Mouse (Mus musculus) cerebellum, adult 2 months (tissue): ENCODE results near the gene Wnt3a. TPM values are rescaled to one million over a fixed set of nuclear protein-coding genes. Genes with fewer than 3 reads are reported as not detected.

ENCODE experiments used
- DNase-seq, 2 experiments: peaks; one replicate each; pipeline ENCODE4 v3.0.0; 2021
- H3K27ac ChIP-seq: fragments of 200-500 bp; 2 replicates; pipeline ENCODE4 v1.5.1; 2012; ENCODE audit warnings: low read length, control low read depth, inconsistent platforms; ENCODE audit not compliant: insufficient read depth
- H3K27me3 ChIP-seq: fragments of 200-500 bp; 2 replicates; pipeline ENCODE4 v1.6.1; 2012; ENCODE audit warnings: inconsistent platforms, mild to moderate bottlenecking, low read length, moderate library complexity; ENCODE audit not compliant: control insufficient read depth, insufficient read depth
- H3K4me1 ChIP-seq: fragments of 200-500 bp; 2 replicates; pipeline ENCODE4 v1.6.1; 2011; ENCODE audit warnings: low read length; ENCODE audit not compliant: control insufficient read depth, insufficient read depth
- H3K4me3 ChIP-seq: fragments of 200-500 bp; replicated peaks from 2 replicates; pipeline ENCODE3; 2011; ENCODE audit warnings: mild to moderate bottlenecking, low read depth, low read length, control low read depth; ENCODE audit not compliant: insufficient read depth
- CTCF ChIP-seq: fragments of 200-500 bp; IDR thresholded peaks from 2 replicates; pipeline ENCODE4 v1.5.1; 2011; ENCODE audit warnings: low read depth, mild to moderate bottlenecking, control low read depth, low read length, moderate library complexity, borderline replicate concordance; ENCODE audit not compliant: insufficient read depth
- POLR2A ChIP-seq: fragments of 200-500 bp; IDR thresholded peaks from 2 replicates; pipeline ENCODE4 v1.6.1; 2011; ENCODE audit warnings: low read length, control low read depth, borderline replicate concordance; ENCODE audit not compliant: insufficient read depth
- WGBS: fragments of 180-500 bp; shearing (Covaris S2); methylation state at CpG from one replicate; pipeline ENCODE4 v1.1.7; 2018; 5-methylcytosine and 5-hydroxymethylcytosine counted together
- polyA plus RNA-seq: library from polyadenylated mRNA; depleted of rRNA; stranded (reverse); fragments of >200 nt; gene quantifications from 2 replicates; pipeline ENCODE4 v1.2.3, GENCODE M21; 2012; rRNA removed

Wnt3a gene
- polyA plus RNA-seq, 1 experiment = not detected

DNA sequence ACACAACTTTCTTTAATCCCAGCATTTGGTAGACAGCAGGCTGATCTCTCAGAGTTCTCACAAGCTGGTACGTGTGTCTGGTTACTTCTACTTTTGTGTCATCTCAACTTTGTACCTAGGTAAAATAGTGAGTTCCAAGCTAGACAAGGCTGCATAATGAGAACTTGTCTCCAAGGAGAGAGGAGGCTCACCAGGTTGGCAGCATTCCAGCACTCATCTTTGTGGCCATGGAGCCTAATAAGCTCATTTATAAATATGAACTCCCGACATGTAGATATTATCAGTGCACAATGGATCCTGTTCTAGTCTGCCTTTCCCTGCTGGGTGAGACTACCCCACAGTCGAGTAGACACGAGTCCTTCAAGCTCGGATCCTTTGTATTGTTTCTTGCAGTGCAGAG, 81.0 kb downstream of the Wnt3a start:
- Histone ChIP-seq H3K4me3 (no peak overlapping the region), H3K4me1 (peaks cover 5% of the 10 kb centered on the region; the same call in 1 of the 2 replicates), H3K27ac (no peak overlapping the region), H3K27me3 (no peaks in the 10 kb centered on the region)
- 19% methylated on average over 5 of the region's 5 CpGs for WGBS
- no peak for TF ChIP-seq POLR2A
- TF ChIP-seq CTCF = no peak
- DNase-seq = no peak

- Histone ChIP-seq H3K27ac (no peak overlapping the region), H3K4me1 (peaks cover 5% of the 10 kb centered on the region; the same call in 1 of the 2 replicates), H3K27me3 (no peaks in the 10 kb centered on the region), H3K4me3 (peak overlapping the region; percentile 75)
- DNase-seq = peak; percentile 67 to 68
- WGBS = 6% methylated on average over 18 of the region's 18 CpGs
- TF ChIP-seq POLR2A (no peak), CTCF (peak; percentile 70; the same call in 1 of the 2 replicates)
Measured at GRCm38 (mm10) chr11:59209003-59209441, 81.5 kb downstream of the Wnt3a start.

DNA sequence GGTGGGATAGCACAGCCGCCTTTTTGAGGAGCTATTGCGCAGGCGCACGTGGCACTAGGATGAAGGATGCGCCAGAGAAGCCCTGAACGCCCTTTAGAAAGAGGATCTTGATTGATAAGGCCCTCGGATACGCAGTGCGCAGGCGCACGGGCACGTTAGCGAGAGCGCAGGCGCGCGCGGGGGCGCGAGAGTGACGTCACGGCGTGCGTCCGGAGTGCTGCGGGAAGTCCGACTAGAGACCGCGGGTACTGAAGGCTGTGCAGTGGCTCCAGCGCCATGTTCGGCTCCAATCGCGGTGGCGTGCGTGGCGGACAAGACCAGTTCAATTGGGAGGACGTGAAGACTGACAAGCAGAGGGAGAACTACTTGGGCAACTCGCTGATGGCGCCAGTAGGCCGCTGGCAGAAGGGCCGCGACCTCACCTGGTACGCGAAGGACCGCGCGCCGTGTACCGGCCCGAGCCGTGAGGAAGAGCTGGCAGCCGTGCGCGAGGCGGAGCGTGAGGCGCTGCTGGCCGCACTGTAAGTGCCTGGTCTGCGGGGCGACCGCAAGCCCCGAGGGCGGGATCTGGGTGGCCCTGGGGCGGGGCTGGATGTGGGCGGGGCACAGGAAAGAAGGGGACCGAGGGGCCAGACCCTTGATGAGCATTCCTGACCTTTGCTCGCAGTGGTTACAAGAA, 82.3 kb downstream of the Wnt3a start, which contains the start of gene 2310033P09Rik:
2310033P09Rik (plus strand) TSS at position 169 of the 679 bp plus-strand sequence.
- peak within 1 kb of the TSS; percentile 86 for H3K27ac ChIP-seq
- peak; percentile 95 to 96 for DNase-seq
- peak within 1 kb of the TSS; percentile 75 for H3K4me3 ChIP-seq
- under 1% methylated on average over 67 of the region's 67 CpGs for WGBS
- H3K4me1 ChIP-seq = peaks cover 5% of the 10 kb centered on the region; the same call in 1 of the 2 replicates
- no peaks in the 10 kb centered on the region for H3K27me3 ChIP-seq
- TF ChIP-seq CTCF (no peak), POLR2A (peak; percentile 98)

DNA sequence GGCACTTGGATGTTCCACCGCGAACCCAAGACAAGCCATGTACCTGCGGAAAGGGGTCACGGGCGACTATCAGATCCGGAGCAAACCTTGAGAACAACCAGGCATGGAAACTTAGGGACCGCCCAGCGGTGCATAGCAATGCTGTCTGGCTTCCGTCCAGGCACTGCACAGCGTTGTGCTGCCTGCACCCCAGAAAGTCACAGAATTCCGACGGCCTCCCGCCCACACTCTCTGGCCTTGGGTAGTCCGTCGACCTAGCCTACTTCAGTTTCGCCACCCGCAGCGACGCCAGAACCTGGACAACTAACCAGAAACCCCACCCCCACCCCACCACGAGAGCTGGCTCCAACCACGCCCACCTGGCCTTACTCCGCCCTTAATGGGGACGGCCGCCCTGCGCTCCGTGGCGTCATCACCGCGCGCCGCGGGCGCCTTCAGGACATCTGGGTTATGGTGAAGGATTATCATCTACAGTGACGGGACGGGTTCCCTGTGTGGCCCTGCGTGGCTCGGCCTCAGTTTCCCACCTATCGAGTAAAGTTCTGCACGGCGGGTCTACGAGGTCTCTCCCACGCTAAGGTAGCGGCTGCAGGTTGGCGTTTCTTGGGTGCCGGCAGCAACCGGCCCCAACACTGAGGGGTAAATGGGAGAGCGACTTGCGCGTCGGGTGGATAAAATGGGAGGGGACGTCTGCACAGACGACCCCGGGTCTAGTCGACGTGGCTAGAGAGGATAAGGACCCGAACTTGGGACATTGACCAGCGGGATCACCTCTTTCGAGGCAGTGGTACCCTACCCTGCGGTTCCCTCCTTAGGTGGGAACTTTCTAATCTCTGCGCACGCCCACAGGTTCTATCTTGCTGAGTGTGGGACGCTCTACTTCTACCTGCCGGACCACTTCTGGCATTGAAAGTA, 88.2 kb downstream of the Wnt3a start, which contains the start of gene Mrpl55:
Mrpl55 (plus strand) TSS at position 406 of the 915 bp plus-strand sequence.
- TF ChIP-seq CTCF = no peak
- TF ChIP-seq POLR2A = peak; percentile 84; the same call in 1 of the 2 replicates
- no peaks in the 10 kb centered on the region for H3K27me3 ChIP-seq
- DNase-seq = peak; percentile 91 to 93
- no peaks in the 10 kb centered on the region for H3K4me1 ChIP-seq
- peak within 1 kb of the TSS; percentile 93 for H3K4me3 ChIP-seq
- H3K27ac ChIP-seq = peak within 1 kb of the TSS; percentile 39
- under 1% methylated on average over 63 of the region's 63 CpGs for WGBS

DNA sequence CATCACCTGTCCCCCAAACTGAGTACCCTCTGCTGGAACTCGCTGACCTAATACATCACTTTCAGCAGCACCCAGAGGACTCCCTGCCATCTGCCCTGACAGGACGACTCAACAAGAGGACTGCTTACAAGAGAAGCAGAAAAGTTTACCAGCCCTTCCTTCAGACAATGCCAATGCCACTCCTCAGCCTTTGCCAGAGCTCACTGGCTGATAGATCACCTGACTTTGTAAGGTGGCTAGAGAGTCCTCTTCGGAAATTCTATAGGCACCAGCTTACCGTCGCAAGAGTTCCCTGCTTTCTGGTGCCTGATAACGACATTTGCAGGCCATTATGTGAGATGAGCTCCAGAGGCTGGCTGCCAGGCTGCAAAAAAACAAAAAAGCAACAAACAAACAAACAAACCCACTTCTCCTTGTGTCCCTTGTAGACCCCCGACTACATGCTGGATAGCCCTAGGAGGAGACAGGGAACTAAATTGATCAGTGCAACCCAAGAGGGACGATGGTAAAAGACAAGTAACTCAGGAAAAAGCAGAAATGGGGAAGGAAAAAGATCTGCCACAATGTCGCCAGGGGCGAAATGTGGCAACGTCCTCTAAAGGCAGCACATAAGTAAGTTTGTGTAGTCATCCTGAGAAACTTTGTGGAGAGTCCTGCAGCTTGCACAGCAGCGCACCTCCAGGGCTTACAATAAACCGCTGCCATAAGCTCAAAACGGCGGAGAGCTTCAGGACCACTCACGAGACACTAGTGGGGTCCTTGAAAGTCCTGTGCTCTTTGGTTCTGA, 89.1 kb downstream of the Wnt3a start:
- TF ChIP-seq POLR2A (no peak), CTCF (no peak)
- WGBS = 32% methylated on average over 16 of the region's 16 CpGs
- Histone ChIP-seq H3K4me1 (no peaks in the 10 kb centered on the region), H3K4me3 (peak overlapping the region; percentile 93), H3K27me3 (no peaks in the 10 kb centered on the region), H3K27ac (no peak overlapping the region)
- no peak for DNase-seq

Other genes with a start within 250 kb of the Wnt3a start
- 0.43 and 0.52 TPM in 2 replicates for gene Obscn, start 154.3 kb downstream of the Wnt3a start, polyA plus RNA-seq
- 5.1 and 5.7 TPM in 2 replicates for gene Iba57, start 127.0 kb downstream of the Wnt3a start, polyA plus RNA-seq
- 47.5 and 57.1 TPM in 2 replicates for gene Gjc2, start 107.5 kb downstream of the Wnt3a start, polyA plus RNA-seq
- gene Guk1, start 98.5 kb downstream of the Wnt3a start, polyA plus RNA-seq = 207 and 235 TPM in 2 replicates
- 53.9 and 57.3 TPM in 2 replicates for gene Mrpl55, start 88.3 kb downstream of the Wnt3a start, polyA plus RNA-seq
- gene 2310033P09Rik, start 82.4 kb downstream of the Wnt3a start, polyA plus RNA-seq = 28.4 and 29.6 TPM in 2 replicates
- gene Arf1, start 62.5 kb downstream of the Wnt3a start, polyA plus RNA-seq = 514 and 515 TPM in 2 replicates
- 0.67 and 0.79 TPM in 2 replicates for gene Wnt9a, start 16.2 kb upstream of the Wnt3a start, polyA plus RNA-seq
- 0.11 TPM in 1 of 2 replicates, not detected in the other for gene Prss38, start 84.9 kb upstream of the Wnt3a start, polyA plus RNA-seq
- gene Jmjd4, start 159.3 kb upstream of the Wnt3a start, polyA plus RNA-seq = 11.6 and 12.1 TPM in 2 replicates
- 445 and 459 TPM in 2 replicates for gene Snap47, start 160.4 kb upstream of the Wnt3a start, polyA plus RNA-seq
- gene Zfp867, start 181.7 kb upstream of the Wnt3a start, polyA plus RNA-seq = 4.5 and 4.9 TPM in 2 replicates
- 12.4 and 13.1 TPM in 2 replicates for gene Zkscan17, start 236.0 kb upstream of the Wnt3a start, polyA plus RNA-seq